Mouse (Mus musculus) left cerebral cortex, postnatal 14 days (tissue): ENCODE results near the gene Mob4. TPM values are rescaled to one million over a fixed set of nuclear protein-coding genes. Genes with fewer than 3 reads are reported as not detected.
"Not testable (repeated sequence)": the region's sequence is repeated elsewhere in the genome, so short reads cannot be mapped to it uniquely, and the experiment has no call there.

Source experiments
- DNase-seq, 2 experiments: peaks; one replicate each; pipeline ENCODE4 v3.0.0; 2021 to 2022; ENCODE audit warnings: low spot score in 2 of 2, mixed read lengths in 1 of 2
- intact Hi-C: fragments of 180-260 bp; cut with DNase I; formaldehyde crosslinking; loops from one replicate; pipeline ENCODE4 v1.15.1; 2025
- long read RNA-seq, 2 experiments: library from polyadenylated mRNA; stranded (forward); transcript quantifications; one replicate each; pipeline ENCODE4 v2.0.0; 2021
- total RNA-seq, 2 experiments: library from RNA; stranded (reverse); gene quantifications; 2 replicates each; pipeline ENCODE4 v1.2.3; 2021

Mob4 gene
- 10 to 100 TPM; 62.8 to 67.1 TPM for total RNA-seq
- long read RNA-seq, experiment 1, transcript Mob4-205 (8 exons, 2,840 nt), result major isoform, 102 of 115 reads
- long read RNA-seq, experiment 1, partial matches to known transcripts, result 1 of 115 reads
- long read RNA-seq, experiment 1, other reads (novel, unspliced or antisense), result 8 of 115 reads
- long read RNA-seq, experiment 2, transcript Mob4-205 (8 exons, 2,840 nt), result major isoform, 87 of 91 reads
- long read RNA-seq, experiment 2, partial matches to known transcripts, result 0 of 91 reads
- long read RNA-seq, experiment 2, other reads (novel, unspliced or antisense), result 3 of 91 reads

- intact Hi-C loops, result loop anchor here (2.0 kb wide), 2 partner anchors 42 to 78 kb away; partner anchors contain the start of genes Coq10b, Hspd1 and Hspe1
- DNase-seq, result peak; percentile 91 to 93
Observed at GRCm38 (mm10) chr1:55130943-55131401, at the start of gene Mob4. Gene Mob4 (plus strand): TSS chr1:55131231.

DNA sequence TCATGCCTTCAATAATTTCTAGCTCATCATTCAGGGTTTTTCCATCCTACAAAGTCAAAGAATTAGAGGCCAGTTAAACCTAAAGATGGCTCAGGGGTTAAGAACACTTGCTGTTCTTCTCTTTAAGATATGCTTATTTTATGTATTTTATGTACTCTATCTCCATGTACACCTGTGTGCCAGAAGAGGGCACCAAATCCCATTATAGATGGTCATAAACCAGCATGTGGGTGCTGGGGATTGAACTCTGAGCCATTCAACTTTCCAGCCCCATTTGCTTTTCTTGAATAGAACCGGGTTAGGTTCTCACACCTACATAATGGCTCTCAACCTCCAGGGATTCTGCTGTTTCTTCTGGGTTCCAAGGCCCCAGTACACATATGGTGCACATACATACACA lies 48.9 kb upstream of the Mob4 start:
- DNase-seq, result no peak
- intact Hi-C loops, result loop anchor here (5.0 kb wide), 1 partner anchor 80 kb away; no protein-coding TSS in a partner anchor

GRCm38 (mm10) chr1:55085781-55086366 lies 45.2 kb upstream of the Mob4 start:
- no peak for DNase-seq
- intact Hi-C loops, result no loop called here

- DNase-seq, result no peak
- intact Hi-C loops, result no loop called here
Observed at GRCm38 (mm10) chr1:55086868-55087400, 44.1 kb upstream of the Mob4 start.

DNA sequence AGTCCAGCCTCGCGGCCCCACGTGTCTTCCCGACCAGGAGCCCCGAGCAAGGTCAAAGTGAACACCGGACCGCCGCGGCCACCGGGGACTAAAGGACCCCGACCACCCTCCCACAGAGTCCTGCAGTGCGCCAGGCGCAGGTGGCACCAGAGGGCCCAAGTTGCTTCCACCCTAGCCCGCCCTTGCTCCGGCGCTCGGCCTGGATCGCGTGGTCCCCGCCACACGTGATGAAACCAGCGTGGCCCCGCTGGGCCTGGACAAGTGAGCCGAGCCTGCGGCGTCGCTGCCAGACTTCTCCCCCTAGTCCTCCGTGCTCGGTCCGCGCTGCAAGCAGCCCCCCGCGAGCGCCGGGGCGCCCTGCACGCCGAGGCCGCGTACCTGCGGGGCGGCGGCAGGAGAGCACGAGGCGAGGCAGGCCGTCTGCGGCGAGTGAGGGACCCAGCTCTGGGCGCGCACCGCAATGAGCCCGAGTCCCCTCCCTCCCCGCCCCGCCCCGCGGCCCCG lies 43.6 kb upstream of the Mob4 start:
- peak in 1 of 2 experiments; percentile 75 for DNase-seq
- intact Hi-C loops, result no loop called here

DNA sequence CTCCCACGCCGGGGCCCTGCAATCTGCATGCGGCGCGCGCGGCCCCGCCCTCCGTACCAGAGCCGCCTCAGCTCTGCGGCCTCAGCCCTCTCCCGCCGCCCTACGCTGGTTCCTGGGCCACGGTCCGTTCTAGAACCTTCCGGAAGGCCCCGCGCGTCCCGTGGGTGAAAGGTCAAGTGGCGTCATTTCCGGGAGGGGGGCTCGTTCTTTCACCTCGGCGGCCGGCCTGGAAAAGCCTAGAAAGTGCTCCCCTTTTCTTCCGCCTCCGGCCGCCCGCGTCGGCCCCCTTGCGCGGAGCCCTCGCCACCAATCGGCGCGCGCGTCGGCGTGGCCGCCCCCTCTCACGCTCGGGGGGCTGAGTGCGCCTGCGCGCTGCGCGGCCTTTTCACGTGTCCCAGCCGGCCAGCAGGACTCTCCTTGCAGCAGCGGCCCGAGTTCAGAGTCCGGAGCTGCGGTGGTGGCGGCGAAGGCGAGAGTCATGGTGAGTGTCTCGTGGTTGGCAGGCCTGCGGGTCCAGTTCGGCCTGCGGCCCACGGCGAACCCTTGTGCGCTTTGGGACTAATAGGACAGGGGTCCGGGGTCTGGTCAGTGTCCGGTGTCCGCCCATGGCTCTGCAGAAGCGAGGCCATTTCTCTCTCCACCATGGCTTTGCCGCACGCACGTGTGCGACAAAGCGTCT lies 43.0 kb upstream of the Mob4 start, which contains the start of the genes Hspe1 and Hspd1:
TSS of gene Hspe1 (plus strand) at position 201 of the 679 bp plus-strand sequence.
TSS of gene Hspd1 (minus strand) at position 312 of the 679 bp plus-strand sequence.
- intact Hi-C loops, result loop anchor here (2.0 kb wide), 1 partner anchor 43 kb away; the partner anchor contains the start of gene Mob4
- DNase-seq, result peak; percentile 98

- no peak for DNase-seq
- intact Hi-C loops, result loop anchor here (2.0 kb wide), 1 partner anchor 42 kb away; the partner anchor contains the start of gene Mob4
Observed at GRCm38 (mm10) chr1:55088611-55089497, 42.2 kb upstream of the Mob4 start.

- DNase-seq, result no peak
- intact Hi-C loops, result loop anchor here (2.0 kb wide), 1 partner anchor 41 kb away; the partner anchor contains the start of gene Mob4
Observed at GRCm38 (mm10) chr1:55089498-55090064, 41.5 kb upstream of the Mob4 start.

DNA sequence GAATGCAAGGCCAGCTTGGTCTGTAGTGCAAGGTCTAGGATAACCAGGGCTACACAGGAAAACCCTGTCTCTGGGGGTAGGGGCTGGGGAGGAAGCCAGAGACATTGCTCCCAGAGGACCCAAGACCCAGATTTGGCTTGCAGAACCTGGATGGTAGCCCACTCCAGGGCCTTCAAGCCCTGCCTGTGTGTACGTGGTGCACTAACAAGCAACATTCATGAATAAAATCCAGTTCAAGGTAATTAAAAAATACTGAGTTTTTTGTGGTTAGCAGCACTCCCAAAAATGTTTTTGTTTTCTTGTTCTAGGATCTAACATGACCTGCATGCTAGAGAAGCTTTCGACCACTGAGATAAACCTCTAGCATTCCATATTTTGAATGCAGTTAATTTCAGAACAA lies 39.0 kb upstream of the Mob4 start:
- no peak for DNase-seq
- intact Hi-C loops, result no loop called here

DNA sequence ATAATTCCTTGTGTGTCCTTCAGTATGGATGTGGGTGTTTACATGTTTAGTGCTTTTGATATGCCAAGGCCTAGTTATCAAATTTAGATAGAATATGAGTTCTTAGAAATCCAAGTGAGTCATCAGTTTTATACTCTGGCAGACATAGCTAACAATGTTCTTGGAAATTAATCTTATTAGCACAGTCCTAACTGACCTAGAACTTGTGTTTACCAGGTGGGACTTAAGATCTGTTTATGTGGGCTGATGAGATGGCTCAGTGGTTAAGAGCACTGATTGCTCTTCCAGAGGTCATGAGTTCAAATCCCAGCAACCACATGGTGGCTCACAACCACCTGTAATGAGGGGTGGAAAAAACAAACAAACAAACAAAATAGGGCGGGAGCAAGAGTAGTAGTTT lies 38.6 kb upstream of the Mob4 start:
- no peak for DNase-seq
- intact Hi-C loops, result no loop called here

- intact Hi-C loops, result no loop called here
- no peak for DNase-seq
Observed at GRCm38 (mm10) chr1:55106919-55107585, 24.0 kb upstream of the Mob4 start.

DNA sequence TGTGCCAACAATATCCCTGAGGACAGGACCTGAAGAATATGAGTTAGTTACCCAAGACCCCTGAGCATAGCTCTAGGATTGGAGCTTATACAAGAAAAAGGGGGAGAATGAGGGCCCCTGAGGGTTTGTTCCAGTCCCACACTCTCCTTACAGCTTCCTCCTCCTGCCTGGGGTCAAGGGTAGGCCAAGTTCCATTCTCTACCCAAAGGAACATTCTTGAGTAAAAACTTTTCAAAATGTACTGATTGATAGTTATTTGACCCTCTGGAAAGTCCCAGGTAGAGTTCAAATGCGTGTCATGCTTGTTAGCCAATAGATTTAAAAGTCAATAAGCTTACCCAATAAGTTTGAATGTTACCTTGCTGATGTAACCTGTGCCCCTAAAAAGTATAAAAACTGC lies 23.4 kb upstream of the Mob4 start:
- no peak for DNase-seq
- intact Hi-C loops, result no loop called here

GRCm38 (mm10) chr1:55108473-55108872 lies 22.6 kb upstream of the Mob4 start:
- DNase-seq, result no peak
- intact Hi-C loops, result no loop called here

DNA sequence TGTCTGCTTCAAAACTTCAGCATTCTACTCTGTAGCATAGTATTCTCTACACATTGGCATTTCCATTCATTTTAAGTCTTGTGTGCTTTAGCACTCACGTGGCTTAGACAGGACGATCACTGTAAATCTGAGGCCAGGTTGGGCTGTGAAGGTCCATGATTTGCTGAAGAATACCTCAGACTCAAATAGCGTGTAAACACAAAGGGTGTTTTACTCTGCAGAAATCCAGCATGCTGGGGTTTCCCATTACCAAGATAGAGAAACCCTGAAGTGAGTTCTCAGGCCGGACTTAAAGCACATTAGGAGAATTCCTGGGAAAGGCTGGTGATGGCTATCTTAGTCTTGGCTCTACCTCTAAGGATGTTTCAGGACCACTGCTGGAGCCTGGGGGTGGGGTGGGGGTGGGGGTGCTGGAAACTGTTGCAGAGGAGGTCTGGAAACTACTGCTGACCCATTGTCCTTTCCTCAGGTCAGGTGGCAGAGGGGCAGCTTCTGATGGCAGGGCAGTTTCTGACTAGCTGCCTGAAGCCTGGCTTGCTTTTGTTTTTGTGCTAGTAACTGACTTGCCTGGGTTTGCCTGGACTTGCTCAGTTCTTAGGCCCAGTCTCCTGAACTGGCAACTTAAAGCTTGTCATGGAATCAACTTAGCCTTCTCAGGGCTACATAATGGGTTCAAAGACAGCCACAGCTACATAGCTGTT lies 21.8 kb upstream of the Mob4 start:
- DNase-seq, result no peak
- intact Hi-C loops, result no loop called here

DNA sequence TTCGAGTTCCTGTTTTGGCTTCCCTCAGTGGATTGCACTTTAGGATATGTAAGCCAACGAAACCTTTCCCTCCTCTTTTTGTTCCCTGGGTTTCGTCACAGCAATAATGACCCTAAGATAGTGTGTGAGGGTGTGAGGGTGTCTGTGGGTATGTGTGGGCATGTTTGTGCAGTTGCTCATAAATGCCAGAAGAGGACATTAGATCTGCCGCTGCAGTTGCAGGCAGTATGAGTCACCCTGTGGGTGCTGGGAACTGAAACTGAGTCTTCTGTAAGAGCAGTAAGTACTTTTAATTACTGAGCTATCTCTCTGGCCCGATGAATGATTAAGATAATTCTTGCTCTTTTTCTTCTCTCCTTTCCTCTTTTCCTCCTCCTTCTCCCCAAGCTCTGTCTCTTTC lies 8.0 kb upstream of the Mob4 start:
- no peak for DNase-seq
- intact Hi-C loops, result no loop called here

GRCm38 (mm10) chr1:55123561-55123960 lies 7.5 kb upstream of the Mob4 start:
- DNase-seq, result no peak
- intact Hi-C loops, result no loop called here

- intact Hi-C loops, DNase-seq: not testable (repeated sequence)
Observed at GRCm38 (mm10) chr1:55124136-55124535, 6.9 kb upstream of the Mob4 start.
